ENCODE assay signal across 18 mouse cellular contexts in genomic region chr3:89486916-89487702, GRCm38 (mm10). TPM values are rescaled to one million over a fixed set of nuclear protein-coding genes. Genes with fewer than 3 reads are reported as not detected.
DNase-seq lines count a peak whose midpoint lies in the region; ATAC-seq and TF ChIP-seq lines count a peak whose summit lies in the region.
"Had no signal": no experiment of that assay in that cellular context is flagged by ENCODE, and none has a peak within 500 bp of the region (broad histone marks: within the 10 kb centered on the region; RNA-seq: fewer than 3 reads in every experiment).

No protein-coding gene starts in this region.

- H3K36me3 ChIP-seq in heart, embryonic 11.5 days (ENCODE audit: control insufficient read depth, insufficient read depth, low read length), result no peaks in the 10 kb centered on the region
- no peaks in the 10 kb centered on the region for H3K36me3 ChIP-seq in limb, embryonic 11.5 days (ENCODE audit: control insufficient read depth, insufficient read depth, low read length)
- H3K36me3 ChIP-seq in limb, embryonic 10.5 days, result no peaks in the 10 kb centered on the region
- H3K36me3 ChIP-seq in splenic B cell, adult 2 months (ENCODE audit: control insufficient read depth, insufficient read depth, low read length, poor library complexity, severe bottlenecking), result no peaks in the 10 kb centered on the region
- H3K36me3 ChIP-seq: hindbrain, embryonic 10.5 days had no signal

- no peak for TF ChIP-seq CTCF in cerebellum, adult 2 months (IDR thresholded peaks at IDR 0.05; ENCODE audit: borderline replicate concordance, insufficient read depth, low read depth, low read length)

- H3K27me3 ChIP-seq in heart, embryonic 11.5 days (ENCODE audit: control insufficient read depth, insufficient read depth, low read length), result no peaks in the 10 kb centered on the region
- H3K27me3 ChIP-seq in limb, embryonic 11.5 days (ENCODE audit: control insufficient read depth, insufficient read depth, low read length), result no peaks in the 10 kb centered on the region
- H3K27me3 ChIP-seq in limb, embryonic 10.5 days (ENCODE audit: low read depth, poor library complexity, severe bottlenecking), result no peaks in the 10 kb centered on the region
- H3K27me3 ChIP-seq in splenic B cell, adult 2 months (ENCODE audit: control insufficient read depth, insufficient read depth, low read length, poor library complexity, severe bottlenecking), result no peaks in the 10 kb centered on the region
- H3K27me3 ChIP-seq in cerebellum, adult 2 months (ENCODE audit: control insufficient read depth, insufficient read depth, low read length), result no peaks in the 10 kb centered on the region

- ATAC-seq in heart, embryonic 11.5 days (replicated peaks; ENCODE audit: insufficient number of reproducible peaks, low FRiP score, low TSS enrichment), result no peak
- no peak for ATAC-seq in limb, embryonic 11.5 days (ENCODE audit: insufficient number of reproducible peaks, low FRiP score, low TSS enrichment, low read depth)
- ATAC-seq: forebrain, embryonic 14.5 days; hindbrain, embryonic 16.5 days; intestine, embryonic 16.5 days had no signal

- no peak for TF ChIP-seq POLR2A in cerebellum, adult 2 months (IDR thresholded peaks at IDR 0.05; ENCODE audit: borderline replicate concordance, insufficient read depth, low read length)

- peak; percentile 15 to 21 for DNase-seq in heart, adult 9 months (ENCODE audit: low spot score in 2 of 2)
- DNase-seq in limb, embryonic 11.5 days (ENCODE audit: low spot score), result no peak
- no peak for DNase-seq in limb, embryonic 10.5 days (ENCODE audit: low spot score)
- peak; percentile 17 for DNase-seq in retina, embryonic 14.5 days (ENCODE audit: low spot score)
- DNase-seq in splenic B cell, adult 2 months (ENCODE audit: low read depth, low spot score), result peak; percentile 17
- no peak for DNase-seq in cerebellum, adult 2 months
- DNase-seq: adrenal gland, postnatal 25 days; cerebellum, adult 9-10 months; gastrocnemius, postnatal 10 days; kidney, postnatal 10 days; left cerebral cortex, postnatal 4 days; lung, postnatal 4 days; thymus, postnatal 25 days had no signal

- WGBS in heart, embryonic 11.5 days (ENCODE audit: insufficient replicate concordance), result 53% methylated on average over 20 of the region's 20 CpGs
- 73% methylated on average over 20 of the region's 20 CpGs for WGBS in limb, embryonic 11.5 days
- 75% methylated on average over 20 of the region's 20 CpGs for WGBS in limb, embryonic 10.5 days
- WGBS in cerebellum, adult 2 months, result 51% methylated on average over 20 of the region's 20 CpGs

- H3K4me3 ChIP-seq in heart, embryonic 11.5 days (ENCODE audit: low read depth, low read length), result no peak overlapping the region
- no peak overlapping the region for H3K4me3 ChIP-seq in limb, embryonic 11.5 days (ENCODE audit: low read depth, low read length)
- no peak overlapping the region for H3K4me3 ChIP-seq in limb, embryonic 10.5 days
- no peak overlapping the region for H3K4me3 ChIP-seq in cerebellum, adult 2 months (replicated peaks; ENCODE audit: insufficient read depth, low read depth, low read length)
- H3K4me3 ChIP-seq: hindbrain, embryonic 10.5 days had no signal

- no peak overlapping the region for H3K4me2 ChIP-seq in heart, embryonic 11.5 days
- no peak overlapping the region for H3K4me2 ChIP-seq in limb, embryonic 11.5 days (ENCODE audit: low read depth, severe bottlenecking)

- no peak overlapping the region for H3K27ac ChIP-seq in heart, embryonic 11.5 days (ENCODE audit: low read depth, low read length)
- no peak overlapping the region for H3K27ac ChIP-seq in limb, embryonic 11.5 days (replicated peaks; ENCODE audit: low read depth, low read length)
- no peak overlapping the region for H3K27ac ChIP-seq in limb, embryonic 10.5 days
- H3K27ac ChIP-seq in cerebellum, adult 2 months (ENCODE audit: insufficient read depth, low read length), result no peak overlapping the region
- H3K27ac ChIP-seq: hindbrain, embryonic 10.5 days had no signal

- no peak overlapping the region for H3K9ac ChIP-seq in heart, embryonic 11.5 days (ENCODE audit: low read depth, low read length)
- H3K9ac ChIP-seq in limb, embryonic 11.5 days (ENCODE audit: low read length), result peak overlapping the region; percentile 17; the same call in 1 of the 2 replicates

- 0 out of 2 replicates have a peak, but pooled peaks cover 2% of the 10 kb centered on the region for H3K4me1 ChIP-seq in heart, embryonic 11.5 days (ENCODE audit: control insufficient read depth, insufficient read depth, low read length)
- no peaks in the 10 kb centered on the region for H3K4me1 ChIP-seq in limb, embryonic 11.5 days (ENCODE audit: control insufficient read depth, insufficient read depth, low read length)
- peaks cover 14% of the 10 kb centered on the region for H3K4me1 ChIP-seq in limb, embryonic 10.5 days
- no peaks in the 10 kb centered on the region for H3K4me1 ChIP-seq in cerebellum, adult 2 months (ENCODE audit: control insufficient read depth, insufficient read depth, low read length)

- no peaks in the 10 kb centered on the region for H3K9me3 ChIP-seq in heart, embryonic 11.5 days (replicated peaks; ENCODE audit: control insufficient read depth, low read length)
- H3K9me3 ChIP-seq in limb, embryonic 11.5 days (ENCODE audit: control insufficient read depth, low read length), result no peaks in the 10 kb centered on the region
- no peaks in the 10 kb centered on the region for H3K9me3 ChIP-seq in limb, embryonic 10.5 days (replicated peaks)
- H3K9me3 ChIP-seq: hindbrain, embryonic 10.5 days had no signal

RNA-seq across cellular contexts. Expression of gene Pmvk, which starts 32.8 kb away (rescaled TPM):
- polyA plus RNA-seq in heart, embryonic 11.5 days (2014; fragmentation: Nextera tagmentation; extraction: Ambion mirVana), result 50.4 and 57.2 TPM in 2 replicates
- polyA plus RNA-seq in limb, embryonic 11.5 days (2014; fragmentation: Nextera tagmentation; extraction: Ambion mirVana), result 58.6 and 64.0 TPM in 2 replicates
- 63.6 and 65.9 TPM in 2 replicates for polyA plus RNA-seq in limb, embryonic 10.5 days (2016; fragmentation: Nextera tagmentation; extraction: Ambion mirVana)
- polyA plus RNA-seq in cerebellum, adult 2 months (2012; rRNA removed), result 68.7 and 71.0 TPM in 2 replicates

RNA-seq across cellular contexts. Expression of gene Kcnn3, which starts 32.9 kb away (rescaled TPM):
- 0.73 and 0.99 TPM in 2 replicates for polyA plus RNA-seq in heart, embryonic 11.5 days (2014; fragmentation: Nextera tagmentation; extraction: Ambion mirVana)
- 1.0 and 1.1 TPM in 2 replicates for polyA plus RNA-seq in limb, embryonic 11.5 days (2014; fragmentation: Nextera tagmentation; extraction: Ambion mirVana)
- 0.43 and 0.74 TPM in 2 replicates for polyA plus RNA-seq in limb, embryonic 10.5 days (2016; fragmentation: Nextera tagmentation; extraction: Ambion mirVana)
- 6.1 and 6.2 TPM in 2 replicates for polyA plus RNA-seq in cerebellum, adult 2 months (2012; rRNA removed)

RNA-seq across cellular contexts. Expression of gene Pbxip1, which starts 50.6 kb away (rescaled TPM):
- 28.6 and 35.9 TPM in 2 replicates for polyA plus RNA-seq in heart, embryonic 11.5 days (2014; fragmentation: Nextera tagmentation; extraction: Ambion mirVana)
- polyA plus RNA-seq in limb, embryonic 11.5 days (2014; fragmentation: Nextera tagmentation; extraction: Ambion mirVana), result 10.3 and 11.5 TPM in 2 replicates
- 13.0 and 19.2 TPM in 2 replicates for polyA plus RNA-seq in limb, embryonic 10.5 days (2016; fragmentation: Nextera tagmentation; extraction: Ambion mirVana)
- polyA plus RNA-seq in cerebellum, adult 2 months (2012; rRNA removed), result 26.5 and 30.5 TPM in 2 replicates

RNA-seq across cellular contexts. Expression of gene Pygo2, which starts 57.1 kb away (rescaled TPM):
- 31.1 and 33.7 TPM in 2 replicates for polyA plus RNA-seq in heart, embryonic 11.5 days (2014; fragmentation: Nextera tagmentation; extraction: Ambion mirVana)
- polyA plus RNA-seq in limb, embryonic 11.5 days (2014; fragmentation: Nextera tagmentation; extraction: Ambion mirVana), result 64.3 and 65.5 TPM in 2 replicates
- polyA plus RNA-seq in limb, embryonic 10.5 days (2016; fragmentation: Nextera tagmentation; extraction: Ambion mirVana), result 50.7 and 53.5 TPM in 2 replicates
- polyA plus RNA-seq in cerebellum, adult 2 months (2012; rRNA removed), result 38.7 and 39.3 TPM in 2 replicates

Comparison
In these comparisons a context has a peak if more than half of its experiments do, and no peak if none do; other contexts are left out.
1. DNase-seq: peak in heart, adult 9 months (2 of 2), retina, embryonic 14.5 days (single experiment) and splenic B cell, adult 2 months (single experiment); none in limb, embryonic 11.5 days (single experiment), limb, embryonic 10.5 days (single experiment) and cerebellum, adult 2 months (0 of 2).